Mouse (Mus musculus) hindbrain, embryonic 16.5 days (tissue): ENCODE measurements around the gene Ppp1r10. TPM values are rescaled to one million over a fixed set of nuclear protein-coding genes. Genes with fewer than 3 reads are reported as not detected.
"Not testable (repeated sequence)": the region's sequence is repeated elsewhere in the genome, so short reads cannot be mapped to it uniquely, and the experiment has no call there.

Source experiments
- ATAC-seq: fragments of 200-750 bp; cut with Nextera tagmentation; 2 replicates; pipeline ENCODE4 v1.8.0; 2017; ENCODE audit warnings: moderate TSS enrichment, moderate library complexity
- H3K27ac ChIP-seq: fragments of 300-500 bp; sonication (generic); 2 replicates; pipeline ENCODE4 v1.5.1; 2014; ENCODE audit warnings: low read depth, mild to moderate bottlenecking, control low read depth, low read length, moderate library complexity
- H3K27me3 ChIP-seq: fragments of 300-500 bp; sonication (generic); replicated peaks from 2 replicates; pipeline ENCODE4 v1.6.1; 2014; ENCODE audit warnings: low read length; ENCODE audit not compliant: control insufficient read depth, insufficient read depth
- H3K36me3 ChIP-seq: fragments of 300-500 bp; sonication (generic); 2 replicates; pipeline ENCODE4 v1.6.1; 2014; ENCODE audit warnings: mild to moderate bottlenecking, low read length, moderate library complexity, mixed read lengths; ENCODE audit not compliant: control insufficient read depth, insufficient read depth
- H3K4me1 ChIP-seq: fragments of 300-500 bp; sonication (generic); 2 replicates; pipeline ENCODE4 v1.6.1; 2014; ENCODE audit warnings: low read depth, low read length; ENCODE audit not compliant: control insufficient read depth, insufficient read depth
- H3K4me2 ChIP-seq: fragments of 300-500 bp; sonication (generic); 2 replicates; pipeline ENCODE4 v1.6.1; 2014; ENCODE audit warnings: mild to moderate bottlenecking, low read length, control low read depth, moderate library complexity
- H3K4me3 ChIP-seq: fragments of 300-500 bp; sonication (generic); 2 replicates; pipeline ENCODE4 v1.5.1; 2014; ENCODE audit warnings: mild to moderate bottlenecking, low read length, control low read depth, moderate library complexity
- H3K9ac ChIP-seq: fragments of 300-500 bp; sonication (generic); 2 replicates; pipeline ENCODE4 v1.6.1; 2014; ENCODE audit warnings: low read depth, mild to moderate bottlenecking, control low read depth, low read length, moderate library complexity
- H3K9me3 ChIP-seq: fragments of 300-500 bp; sonication (generic); 2 replicates; pipeline ENCODE4 v1.6.1; 2014; ENCODE audit warnings: mild to moderate bottlenecking, low read length, moderate library complexity; ENCODE audit not compliant: control insufficient read depth
- WGBS: fragments of 180-500 bp; shearing (Covaris S2); extraction: QIAGEN DNeasy Blood & Tissue Kit; methylation state at CpG from one replicate; pipeline ENCODE4 v1.1.7; 2014; 5-methylcytosine and 5-hydroxymethylcytosine counted together
- polyA plus RNA-seq: library from polyadenylated mRNA; unstranded; fragments of >200 nt; fragmentation: Nextera tagmentation; extraction: Ambion mirVana; gene quantifications from 2 replicates; pipeline ENCODE4 v1.2.1, GENCODE M21; 2015

Gene Ppp1r10
- polyA plus RNA-seq, 1 experiment from 2014 or later = 32.7 TPM

DNA sequence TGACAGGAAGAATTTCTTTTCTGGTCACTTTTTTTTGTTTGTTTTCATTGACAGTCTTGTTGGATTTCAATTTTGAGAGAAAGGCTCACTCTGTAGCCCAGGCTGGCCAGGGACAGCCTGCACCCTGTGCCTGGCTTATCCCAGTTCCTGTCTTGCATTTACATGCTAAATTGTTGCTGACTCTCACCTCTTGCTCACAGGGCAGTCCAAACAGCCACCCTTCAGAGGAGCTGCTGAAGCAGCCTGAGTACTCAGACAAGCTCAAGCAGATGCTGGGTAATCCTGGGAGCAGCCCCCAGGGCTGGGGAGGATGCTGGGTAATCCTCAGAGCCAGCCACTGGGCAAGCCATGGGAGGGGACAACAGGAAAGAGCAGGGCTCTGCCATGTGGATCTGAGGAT is 34.7 kb downstream of the Ppp1r10 start:
- H3K4me2 ChIP-seq, H3K4me3 ChIP-seq, H3K36me3 ChIP-seq, H3K27ac ChIP-seq, H3K9ac ChIP-seq, ATAC-seq, H3K27me3 ChIP-seq, H3K9me3 ChIP-seq, H3K4me1 ChIP-seq: not testable (repeated sequence)

- not testable (repeated sequence) for H3K27me3 ChIP-seq, H3K9me3 ChIP-seq, H3K27ac ChIP-seq, H3K4me2 ChIP-seq, H3K9ac ChIP-seq, H3K4me3 ChIP-seq, H3K4me1 ChIP-seq
- ATAC-seq = peak; percentile 35; the same call in 1 of the 2 replicates
- peaks cover 14% of the 10 kb centered on the region for H3K36me3 ChIP-seq
- 100% methylated on average over 2 of the region's 3 CpGs for WGBS
These were observed 36.3 kb downstream of the Ppp1r10 start for GRCm38 (mm10) chr17:35952559-35952958.

DNA sequence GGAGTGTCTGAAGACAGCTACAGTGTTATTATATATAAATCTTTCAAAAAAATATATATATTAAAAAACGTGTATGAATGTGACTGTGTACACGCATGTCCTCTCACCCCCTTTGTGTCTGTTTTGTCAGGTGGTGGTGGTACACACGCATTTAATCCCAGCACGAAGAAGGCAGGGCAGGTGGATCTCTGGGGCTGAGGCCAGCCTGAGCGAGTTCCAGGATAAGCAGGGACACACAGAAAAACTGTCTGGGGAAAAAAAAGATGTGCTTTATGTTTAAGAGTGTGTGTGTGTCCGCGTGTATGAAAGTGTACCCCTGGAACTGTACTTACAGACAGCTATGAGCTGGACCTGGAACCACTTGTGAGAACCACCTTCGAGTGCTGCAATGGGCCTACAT is 38.4 kb downstream of the Ppp1r10 start:
- no peaks in the 10 kb centered on the region for H3K4me1 ChIP-seq
- no peaks in the 10 kb centered on the region for H3K27me3 ChIP-seq
- ATAC-seq = no peak
- no peak overlapping the region for H3K9ac ChIP-seq
- no peak overlapping the region for H3K4me2 ChIP-seq
- no peak overlapping the region for H3K4me3 ChIP-seq
- WGBS = 78% methylated on average over 8 of the region's 8 CpGs
- no peak overlapping the region for H3K27ac ChIP-seq
- no peaks in the 10 kb centered on the region for H3K9me3 ChIP-seq
- peaks cover 33% of the 10 kb centered on the region for H3K36me3 ChIP-seq

- H3K27me3 ChIP-seq = no peaks in the 10 kb centered on the region
- H3K9ac ChIP-seq = no peak overlapping the region
- ATAC-seq = no peak
- H3K27ac ChIP-seq = no peak overlapping the region
- H3K4me2 ChIP-seq = no peak overlapping the region
- no peaks in the 10 kb centered on the region for H3K9me3 ChIP-seq
- WGBS = 97% methylated on average over 15 of the region's 15 CpGs
- no peak overlapping the region for H3K4me3 ChIP-seq
- H3K4me1 ChIP-seq = no peaks in the 10 kb centered on the region
- H3K36me3 ChIP-seq = peaks cover 65% of the 10 kb centered on the region
These were observed 42.4 kb downstream of the Ppp1r10 start for GRCm38 (mm10) chr17:35958533-35959223.

DNA sequence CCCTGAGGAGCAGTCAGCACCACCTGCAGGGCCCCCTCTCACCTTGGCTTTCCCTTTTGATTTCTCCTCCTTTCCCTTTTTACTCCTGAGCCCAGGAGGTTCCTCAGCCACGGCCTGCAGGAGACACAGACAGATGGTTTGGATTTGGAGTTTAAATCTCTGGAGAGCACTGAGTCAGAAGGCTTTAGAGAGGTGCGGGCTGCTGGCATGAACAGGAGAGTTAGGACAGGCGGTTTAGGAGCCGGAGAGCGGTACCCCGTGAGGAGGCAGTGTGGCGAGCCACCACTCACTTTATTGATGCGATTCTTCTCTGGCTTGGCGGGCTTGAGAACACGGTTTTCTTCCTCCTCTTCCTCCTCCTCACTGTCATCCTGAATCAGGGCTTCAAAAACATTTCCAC is 47.0 kb downstream of the Ppp1r10 start:
- Histone ChIP-seq H3K9me3 (no peaks in the 10 kb centered on the region), H3K4me2 (no peak overlapping the region), H3K36me3 (peaks cover 45% of the 10 kb centered on the region), H3K4me1 (peaks cover 6% of the 10 kb centered on the region), H3K27ac (no peak overlapping the region), H3K27me3 (no peaks in the 10 kb centered on the region), H3K9ac (no peak overlapping the region), H3K4me3 (no peak overlapping the region)
- WGBS = 88% methylated on average over 10 of the region's 10 CpGs
- no peak for ATAC-seq

DNA sequence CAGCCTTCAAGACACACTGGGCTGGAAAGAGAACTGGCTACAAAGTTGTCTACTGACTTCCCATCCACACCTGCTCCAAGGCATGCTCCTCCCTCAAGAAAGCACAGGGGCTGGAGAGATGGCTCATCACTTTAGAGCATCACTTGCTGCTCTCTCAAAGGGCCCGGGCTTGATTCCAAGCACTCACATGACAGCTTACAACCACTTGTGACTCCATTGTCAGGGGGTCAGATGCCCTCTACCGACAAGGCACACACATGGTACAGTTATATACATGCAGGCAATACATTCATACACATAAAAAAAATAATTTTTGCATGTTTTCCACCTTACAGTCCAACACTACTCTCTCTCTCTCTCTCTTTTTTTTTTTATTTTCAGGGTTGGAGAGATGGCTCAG is 51.4 kb downstream of the Ppp1r10 start:
- no peak overlapping the region for H3K4me2 ChIP-seq
- no peak overlapping the region for H3K4me3 ChIP-seq
- H3K9me3 ChIP-seq = no peaks in the 10 kb centered on the region
- H3K36me3 ChIP-seq = peaks cover 13% of the 10 kb centered on the region
- no peaks in the 10 kb centered on the region for H3K27me3 ChIP-seq
- H3K27ac ChIP-seq = no peak overlapping the region
- 92% methylated on average over 2 of the region's 2 CpGs for WGBS
- ATAC-seq = no peak
- peaks cover 21% of the 10 kb centered on the region for H3K4me1 ChIP-seq
- no peak overlapping the region for H3K9ac ChIP-seq

DNA sequence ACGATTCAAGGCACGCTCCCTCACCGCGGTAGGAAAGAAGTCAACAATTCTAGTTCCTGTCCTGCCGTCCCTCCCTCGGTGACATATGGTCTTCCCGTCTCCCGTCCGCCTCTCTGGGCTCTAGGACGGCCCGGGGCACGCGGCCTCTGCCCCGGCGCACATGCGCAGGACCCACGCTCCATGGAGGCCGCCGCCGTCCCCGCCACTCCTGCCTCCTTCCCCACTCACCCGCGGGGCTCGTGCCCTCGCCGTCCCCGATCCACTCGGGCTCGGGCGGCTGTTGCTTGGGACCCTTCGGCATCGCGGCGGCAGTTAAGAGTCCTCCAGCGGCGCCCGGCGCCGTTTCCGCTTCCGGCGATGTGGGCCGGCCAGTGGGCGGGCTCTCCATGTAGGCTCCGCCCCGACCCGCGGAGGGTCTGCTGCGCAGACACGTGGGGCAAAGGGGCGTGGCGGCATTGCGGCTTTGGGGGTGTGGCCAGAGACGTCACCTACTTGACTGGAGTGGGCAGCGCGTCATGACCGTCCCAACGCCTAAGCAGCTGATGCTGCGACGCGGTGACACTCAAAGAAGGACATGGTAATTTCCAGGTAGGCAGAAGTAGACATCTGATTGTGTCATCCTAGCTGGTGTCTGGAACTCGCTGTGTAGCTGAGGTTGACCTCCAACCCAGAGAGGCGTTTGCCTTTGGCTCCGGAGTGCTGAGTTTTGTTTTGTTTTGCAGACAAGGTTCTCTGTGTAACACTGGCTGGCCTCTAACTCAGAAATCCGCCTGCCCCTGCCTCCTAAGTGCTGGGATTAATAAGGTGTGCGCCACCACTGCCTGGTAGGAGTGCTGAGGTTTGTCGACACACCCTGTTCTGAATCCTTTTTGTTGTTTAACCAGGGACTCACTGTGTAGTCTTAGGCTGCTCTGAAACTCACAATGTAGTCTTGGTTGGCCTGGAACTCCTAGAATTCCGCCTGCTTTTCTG is 53.5 kb downstream of the Ppp1r10 start, which contains the start of gene Abcf1:
Abcf1 (minus strand) TSS at position 344 of the 972 bp plus-strand sequence.
- Histone ChIP-seq H3K4me3 (peak within 1 kb of the TSS; percentile 90), H3K9ac (peak within 1 kb of the TSS; percentile 86), H3K27me3 (no peaks in the 10 kb centered on the region), H3K4me2 (peak within 1 kb of the TSS; percentile 70), H3K4me1 (peaks cover 21% of the 10 kb centered on the region), H3K36me3 (peaks cover 10% of the 10 kb centered on the region), H3K9me3 (no peaks in the 10 kb centered on the region), H3K27ac (peak within 1 kb of the TSS; percentile 85)
- ATAC-seq = peak; percentile 97
- WGBS = under 1% methylated on average over 68 of the region's 68 CpGs

GRCm38 (mm10) chr17:35972131-35972530 is 55.9 kb downstream of the Ppp1r10 start:
- WGBS = 50% methylated on average over 1 of the region's 1 CpGs
- Histone ChIP-seq H3K9ac (no peak overlapping the region), H3K4me3 (no peak overlapping the region), H3K4me1 (peaks cover 21% of the 10 kb centered on the region), H3K27ac (no peak overlapping the region), H3K9me3 (no peaks in the 10 kb centered on the region), H3K36me3 (peaks cover 15% of the 10 kb centered on the region), H3K27me3 (no peaks in the 10 kb centered on the region), H3K4me2 (no peak overlapping the region)
- no peak for ATAC-seq

- H3K4me3 ChIP-seq = peak overlapping the region; percentile 97
- WGBS = 1% methylated on average over 41 of the region's 41 CpGs
- ATAC-seq = peak; percentile 90
These were observed 62.7 kb downstream of the Ppp1r10 start for GRCm38 (mm10) chr17:35978811-35979400.

More at GRCm38 (mm10) chr17:35978811-35979400, 62.7 kb downstream of the Ppp1r10 start:
- no peaks in the 10 kb centered on the region for H3K27me3 ChIP-seq
- H3K4me1 ChIP-seq = peaks cover 19% of the 10 kb centered on the region
- H3K27ac ChIP-seq = peak overlapping the region; percentile 96
- H3K9ac ChIP-seq = peak overlapping the region; percentile 83
- H3K36me3 ChIP-seq = peaks cover 23% of the 10 kb centered on the region
- peak overlapping the region; percentile 77 for H3K4me2 ChIP-seq
- H3K9me3 ChIP-seq = no peaks in the 10 kb centered on the region
